Mouse (Mus musculus) midbrain, embryonic 15.5 days (tissue): ENCODE data around the gene Nudt8. TPM values are rescaled to one million over a fixed set of nuclear protein-coding genes. Genes with fewer than 3 reads are reported as not detected.
A peak's percentile ranks its signal among the peaks of the same experiment; 100 is the strongest.

Experiments used
- ATAC-seq: fragments of 200-750 bp; cut with Nextera tagmentation; replicated peaks from 2 replicates; pipeline ENCODE4 v1.8.0; 2017; ENCODE audit warnings: moderate TSS enrichment
- H3K27ac ChIP-seq: fragments of 300-500 bp; sonication (generic); 2 replicates; pipeline ENCODE4 v1.5.1; 2015; ENCODE audit warnings: mild to moderate bottlenecking, inconsistent platforms
- H3K27me3 ChIP-seq: fragments of 300-500 bp; sonication (generic); replicated peaks from 2 replicates; pipeline ENCODE4 v1.6.1; 2015; ENCODE audit warnings: inconsistent platforms
- H3K36me3 ChIP-seq: fragments of 300-500 bp; sonication (generic); replicated peaks from 2 replicates; pipeline ENCODE4 v1.6.1; 2015; ENCODE audit warnings: inconsistent platforms
- H3K4me1 ChIP-seq: fragments of 300-500 bp; sonication (generic); 2 replicates; pipeline ENCODE4 v1.6.1; 2015; ENCODE audit warnings: inconsistent platforms
- H3K4me2 ChIP-seq: fragments of 300-500 bp; sonication (generic); 2 replicates; pipeline ENCODE4 v1.6.1; 2015; ENCODE audit warnings: inconsistent platforms, mild to moderate bottlenecking, moderate library complexity
- H3K4me3 ChIP-seq: fragments of 300-500 bp; sonication (generic); 2 replicates; pipeline ENCODE4 v1.5.1; 2015; ENCODE audit warnings: mild to moderate bottlenecking, inconsistent platforms
- H3K9ac ChIP-seq: fragments of 300-500 bp; sonication (generic); 2 replicates; pipeline ENCODE4 v1.6.1; 2015; ENCODE audit warnings: mild to moderate bottlenecking, inconsistent platforms
- H3K9me3 ChIP-seq: fragments of 300-500 bp; sonication (generic); 2 replicates; pipeline ENCODE4 v1.6.1; 2016; ENCODE audit warnings: inconsistent platforms
- WGBS: fragments of 180-500 bp; shearing (Covaris S2); methylation state at CpG from one replicate; pipeline ENCODE4 v1.1.7; 2015; ENCODE audit warnings: mixed read lengths; 5-methylcytosine and 5-hydroxymethylcytosine counted together
- polyA plus RNA-seq: library from polyadenylated mRNA; unstranded; fragments of >200 nt; fragmentation: Nextera tagmentation; extraction: Ambion mirVana; gene quantifications from 2 replicates; pipeline ENCODE4 v1.2.1, GENCODE M21; 2015

The Nudt8 gene
- polyA plus RNA-seq, 1 experiment from 2014 or later: 33.4 TPM

DNA sequence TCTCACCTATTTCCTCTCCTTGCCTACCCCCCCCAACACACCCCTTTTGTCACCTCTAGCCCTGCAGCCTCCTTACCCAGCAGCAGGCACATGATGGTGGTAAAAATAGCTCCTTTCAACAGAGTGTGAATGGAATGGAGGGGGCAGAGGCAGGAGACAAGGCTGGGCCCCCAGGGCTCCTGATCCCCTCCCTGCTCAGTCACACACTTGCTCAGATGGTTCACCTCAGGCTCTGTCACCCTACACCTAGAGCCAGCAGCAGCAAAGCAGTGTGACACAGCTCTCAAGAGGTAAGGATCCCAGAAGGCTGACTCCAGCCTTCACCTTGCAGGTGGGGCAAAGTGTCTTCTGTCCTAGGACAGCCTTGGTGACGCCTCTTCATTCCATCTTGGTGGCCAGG, 2.7 kb downstream of the Nudt8 start, which contains the start of gene Doc2g:
Doc2g (plus strand) TSS at position 202 of the 400 bp plus-strand sequence.
- Histone ChIP-seq H3K36me3 (peaks cover 15% of the 10 kb centered on the region; the same call in 1 of the 2 replicates), H3K27ac (no peak within 1 kb of the TSS), H3K4me2 (no peak within 1 kb of the TSS), H3K4me1 (peaks cover 20% of the 10 kb centered on the region), H3K9me3 (no peaks in the 10 kb centered on the region), H3K9ac (no peak within 1 kb of the TSS), H3K27me3 (no peaks in the 10 kb centered on the region), H3K4me3 (no peak within 1 kb of the TSS)
- 94% methylated on average over 1 of the region's 1 CpGs for WGBS
- no peak for ATAC-seq

DNA sequence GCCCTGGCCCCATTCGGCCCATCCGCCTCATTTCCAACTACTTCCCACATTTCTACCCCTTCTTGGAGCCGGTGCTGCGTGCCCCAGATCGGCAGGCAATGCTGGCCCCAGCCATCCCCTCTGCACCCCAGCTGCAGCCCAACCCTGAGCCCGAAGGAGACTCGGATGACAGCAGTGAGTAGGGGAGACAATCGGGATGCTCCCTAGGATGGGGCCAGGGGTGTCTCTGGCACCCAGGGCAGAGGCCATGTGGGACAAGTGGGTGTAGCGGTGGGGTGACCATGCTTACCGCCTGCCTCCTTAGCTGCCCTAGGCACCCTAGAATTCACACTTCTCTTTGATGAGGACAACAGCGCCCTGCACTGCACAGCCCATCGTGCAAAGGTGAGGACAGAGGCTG, 3.3 kb downstream of the Nudt8 start:
- H3K27me3 ChIP-seq: no peaks in the 10 kb centered on the region
- no peak overlapping the region for H3K9ac ChIP-seq
- peaks cover 20% of the 10 kb centered on the region for H3K4me1 ChIP-seq
- H3K9me3 ChIP-seq: no peaks in the 10 kb centered on the region
- H3K36me3 ChIP-seq: peaks cover 15% of the 10 kb centered on the region; the same call in 1 of the 2 replicates
- no peak for ATAC-seq
- H3K4me2 ChIP-seq: no peak overlapping the region
- H3K4me3 ChIP-seq: no peak overlapping the region
- 86% methylated on average over 12 of the region's 12 CpGs for WGBS
- H3K27ac ChIP-seq: no peak overlapping the region

DNA sequence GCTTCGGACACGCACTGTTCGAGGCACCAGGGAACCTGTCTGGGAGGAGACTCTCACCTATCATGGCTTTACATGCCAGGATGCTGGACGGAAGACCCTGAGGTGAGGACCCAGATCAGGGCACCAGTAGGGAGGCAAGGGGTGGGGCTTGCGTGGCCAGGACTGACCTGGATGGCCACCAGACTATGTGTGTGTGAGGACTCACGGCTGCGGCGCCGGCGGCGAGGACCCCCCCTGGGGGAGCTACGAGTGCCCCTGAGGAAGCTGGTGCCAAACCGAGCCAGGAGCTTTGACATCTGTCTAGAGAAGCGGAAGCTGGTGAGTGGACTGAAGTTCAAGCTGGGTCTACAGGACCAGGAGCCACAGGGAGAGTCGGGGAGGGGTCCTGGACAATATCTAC, 4.0 kb downstream of the Nudt8 start:
- 86% methylated on average over 15 of the region's 15 CpGs for WGBS
- H3K9ac ChIP-seq: no peak overlapping the region

GRCm38 (mm10) chr19:4005091-4005490, 4.7 kb downstream of the Nudt8 start:
- H3K9me3 ChIP-seq: no peaks in the 10 kb centered on the region
- H3K27me3 ChIP-seq: no peaks in the 10 kb centered on the region
- H3K9ac ChIP-seq: no peak overlapping the region
- ATAC-seq: no peak
- no peak overlapping the region for H3K4me2 ChIP-seq
- peaks cover 26% of the 10 kb centered on the region; the same call in 1 of the 2 replicates for H3K36me3 ChIP-seq
- no peak overlapping the region for H3K4me3 ChIP-seq
- 89% methylated on average over 9 of the region's 9 CpGs for WGBS
- no peak overlapping the region for H3K27ac ChIP-seq
- H3K4me1 ChIP-seq: peaks cover 12% of the 10 kb centered on the region

More for the DNA sequence above, 4.0 kb downstream of the Nudt8 start:
- H3K4me2 ChIP-seq: no peak overlapping the region
- peaks cover 18% of the 10 kb centered on the region for H3K4me1 ChIP-seq
- no peaks in the 10 kb centered on the region for H3K27me3 ChIP-seq
- H3K27ac ChIP-seq: no peak overlapping the region
- H3K9me3 ChIP-seq: no peaks in the 10 kb centered on the region
- H3K36me3 ChIP-seq: peaks cover 18% of the 10 kb centered on the region; the same call in 1 of the 2 replicates
- no peak for ATAC-seq
- H3K4me3 ChIP-seq: no peak overlapping the region

DNA sequence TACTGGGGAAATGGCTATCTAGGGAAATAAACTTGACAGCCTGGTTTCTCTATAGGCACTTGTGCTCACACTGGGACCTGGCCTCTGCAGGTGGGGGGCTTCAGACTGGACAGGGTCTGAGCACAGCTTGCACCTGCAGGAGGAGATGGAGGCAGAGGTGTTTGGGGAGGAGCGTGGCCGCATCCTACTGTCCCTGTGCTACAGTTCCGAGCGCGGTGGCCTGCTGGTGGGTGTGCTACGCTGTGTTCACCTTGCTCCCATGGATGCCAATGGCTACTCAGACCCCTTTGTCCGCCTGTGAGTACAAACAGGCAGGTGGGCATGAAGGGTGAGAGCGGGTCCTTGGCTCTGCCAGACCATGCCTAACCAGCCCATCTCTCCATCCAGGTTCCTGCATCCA, 5.6 kb downstream of the Nudt8 start:
- Histone ChIP-seq H3K27ac (no peak overlapping the region), H3K36me3 (peaks cover 30% of the 10 kb centered on the region; the same call in 1 of the 2 replicates), H3K4me2 (no peak overlapping the region), H3K4me3 (no peak overlapping the region), H3K27me3 (no peaks in the 10 kb centered on the region), H3K4me1 (peaks cover 13% of the 10 kb centered on the region), H3K9ac (no peak overlapping the region), H3K9me3 (no peaks in the 10 kb centered on the region)
- ATAC-seq: no peak
- 92% methylated on average over 8 of the region's 8 CpGs for WGBS

DNA sequence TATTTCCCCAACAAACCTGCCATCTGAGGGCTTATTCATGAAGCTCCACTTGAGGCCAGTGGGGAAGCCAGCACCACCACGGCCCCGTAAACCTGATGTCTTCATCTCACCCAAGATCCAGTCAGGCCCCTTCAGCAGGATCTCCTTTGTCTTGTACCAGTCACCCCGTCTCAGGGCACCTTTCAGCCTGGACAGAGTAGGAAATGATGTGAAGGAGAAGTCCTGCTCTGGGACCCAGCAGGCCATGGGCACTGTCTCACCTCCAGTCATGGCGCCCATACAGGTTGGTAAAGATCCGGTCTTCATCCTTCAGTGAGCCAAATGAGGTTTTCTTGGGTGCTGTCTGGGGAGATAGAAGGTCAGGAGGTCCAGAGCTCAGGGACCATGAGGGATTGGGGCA, 10.7 kb downstream of the Nudt8 start:
- H3K4me1 ChIP-seq: peaks cover 14% of the 10 kb centered on the region
- H3K9ac ChIP-seq: no peak overlapping the region
- no peaks in the 10 kb centered on the region for H3K9me3 ChIP-seq
- no peak overlapping the region for H3K4me2 ChIP-seq
- H3K27me3 ChIP-seq: no peaks in the 10 kb centered on the region
- H3K4me3 ChIP-seq: no peak overlapping the region
- H3K36me3 ChIP-seq: peaks cover 30% of the 10 kb centered on the region; the same call in 1 of the 2 replicates
- H3K27ac ChIP-seq: no peak overlapping the region
- no peak for ATAC-seq
- 92% methylated on average over 5 of the region's 5 CpGs for WGBS

DNA sequence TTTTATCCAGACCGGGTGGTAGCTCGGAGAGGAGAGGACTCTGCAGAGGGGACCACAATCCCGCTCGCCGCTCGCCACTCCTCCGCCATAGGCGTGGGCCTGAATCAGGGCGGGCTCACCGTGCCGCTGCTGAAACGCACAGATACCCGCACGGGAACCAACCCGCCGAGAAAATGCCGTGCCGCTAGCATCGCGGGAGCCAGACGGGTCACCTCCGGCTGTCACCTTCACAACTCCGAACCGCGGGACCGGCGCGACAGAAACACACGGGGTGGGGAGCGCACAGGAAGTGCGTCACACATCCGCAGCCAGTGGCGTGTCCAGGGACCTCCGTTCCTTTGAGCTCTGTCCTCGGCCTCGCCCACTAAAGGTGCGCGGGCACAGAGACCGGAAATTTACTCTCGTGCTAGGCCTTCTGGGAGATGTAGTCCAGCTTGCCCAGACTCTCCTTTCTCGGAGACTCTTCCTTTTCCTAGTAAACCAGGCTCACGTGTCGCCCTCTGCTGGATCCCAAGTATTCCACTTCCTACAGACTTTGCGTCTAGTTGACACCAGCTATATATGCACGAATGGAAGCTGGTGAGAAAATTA, 12.1 kb downstream of the Nudt8 start, which contains the start of gene Ndufv1:
Ndufv1 (minus strand) TSS at position 375 of the 591 bp plus-strand sequence.
- Histone ChIP-seq H3K36me3 (peaks cover 18% of the 10 kb centered on the region; the same call in 1 of the 2 replicates), H3K4me2 (peak within 1 kb of the TSS; percentile 60), H3K9ac (peak within 1 kb of the TSS; percentile 91), H3K27ac (peak within 1 kb of the TSS; percentile 83), H3K4me3 (peak within 1 kb of the TSS; percentile 91), H3K4me1 (peaks cover 14% of the 10 kb centered on the region), H3K9me3 (no peaks in the 10 kb centered on the region), H3K27me3 (no peaks in the 10 kb centered on the region)
- WGBS: under 1% methylated on average over 45 of the region's 45 CpGs
- peak; percentile 99 for ATAC-seq

DNA sequence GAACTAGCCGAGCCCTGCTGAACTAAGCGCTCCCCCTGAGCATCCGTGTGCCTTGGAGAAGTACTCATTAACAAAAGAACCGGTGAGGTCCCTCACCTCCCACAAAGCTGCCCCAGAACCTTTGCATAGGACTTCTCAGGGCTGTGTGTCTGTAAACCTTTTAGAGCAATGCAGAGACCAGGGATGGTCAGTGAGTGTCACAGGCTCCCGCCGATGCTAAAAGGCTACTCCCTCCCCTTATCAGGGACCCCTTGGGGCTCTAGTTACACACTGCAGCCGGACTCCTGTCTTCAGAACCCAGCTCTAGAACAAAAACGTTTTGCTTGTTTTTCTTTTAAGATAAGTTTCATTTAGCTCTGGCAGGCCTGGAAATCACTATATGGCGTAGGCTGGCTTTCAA, 12.7 kb downstream of the Nudt8 start:
- 24% methylated on average over 9 of the region's 9 CpGs for WGBS
- no peak overlapping the region for H3K9ac ChIP-seq
- peaks cover 14% of the 10 kb centered on the region; the same call in 1 of the 2 replicates for H3K36me3 ChIP-seq

DNA sequence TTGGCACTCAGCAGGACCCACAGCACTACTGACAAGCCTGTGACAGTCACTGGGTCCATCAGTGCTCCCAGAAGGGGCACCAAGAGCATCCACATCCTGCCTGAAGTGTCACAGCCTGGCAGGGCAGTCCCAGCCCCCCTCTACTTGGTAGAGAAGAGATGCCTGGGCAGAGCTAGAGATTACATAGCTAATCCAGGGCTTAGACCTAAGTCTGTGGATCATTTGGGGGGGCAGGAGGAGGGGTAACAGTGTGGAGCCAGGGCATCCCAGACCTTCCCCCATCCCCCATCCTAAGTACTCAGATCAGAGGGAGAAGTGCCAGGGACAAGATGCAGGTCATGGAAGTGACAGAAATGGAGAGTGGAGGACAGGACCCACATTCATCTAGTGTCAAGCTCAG, 14.4 kb downstream of the Nudt8 start:
- H3K4me2 ChIP-seq: no peak overlapping the region
- H3K27me3 ChIP-seq: 0 out of 2 replicates have a peak, but pooled peaks cover 4% of the 10 kb centered on the region
- H3K4me3 ChIP-seq: no peak overlapping the region
- no peak for ATAC-seq
- H3K36me3 ChIP-seq: peaks cover 7% of the 10 kb centered on the region; the same call in 1 of the 2 replicates
- H3K4me1 ChIP-seq: peaks cover 19% of the 10 kb centered on the region
- no peak overlapping the region for H3K9ac ChIP-seq
- H3K9me3 ChIP-seq: no peaks in the 10 kb centered on the region
- no peak overlapping the region for H3K27ac ChIP-seq

More for the DNA sequence above, 12.7 kb downstream of the Nudt8 start:
- Histone ChIP-seq H3K4me3 (peak overlapping the region; percentile 91), H3K4me1 (peaks cover 14% of the 10 kb centered on the region), H3K27me3 (no peaks in the 10 kb centered on the region), H3K4me2 (peak overlapping the region; percentile 42), H3K27ac (no peak overlapping the region), H3K9me3 (no peaks in the 10 kb centered on the region)
- no peak for ATAC-seq

DNA sequence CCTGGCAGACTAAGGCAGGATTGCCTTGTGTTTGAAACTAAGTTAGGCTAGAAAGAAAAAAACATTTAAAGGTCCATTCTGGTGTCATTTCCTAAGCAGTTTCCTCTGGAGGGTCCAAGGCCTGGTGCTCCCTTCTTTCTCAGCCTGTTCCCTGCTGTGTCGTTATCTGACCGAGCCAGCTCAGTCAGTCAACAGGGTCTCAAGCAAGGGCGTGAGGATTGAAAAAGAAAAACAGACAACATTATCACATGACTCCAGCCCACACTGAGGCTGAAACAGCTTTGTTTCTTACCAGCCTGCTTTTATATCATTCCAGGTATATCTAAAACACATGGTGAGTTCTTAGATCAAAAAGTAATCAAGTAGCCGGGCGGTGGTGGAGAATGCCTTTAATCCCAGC, 15.3 kb downstream of the Nudt8 start:
- H3K9ac ChIP-seq: no peak overlapping the region
- H3K9me3 ChIP-seq: no peaks in the 10 kb centered on the region
- H3K4me1 ChIP-seq: peaks cover 19% of the 10 kb centered on the region
- no peak overlapping the region for H3K27ac ChIP-seq
- no peak overlapping the region for H3K4me3 ChIP-seq
- H3K36me3 ChIP-seq: no peaks in the 10 kb centered on the region
- H3K4me2 ChIP-seq: no peak overlapping the region
- WGBS: 61% methylated on average over 5 of the region's 5 CpGs
- no peak for ATAC-seq
- H3K27me3 ChIP-seq: 0 out of 2 replicates have a peak, but pooled peaks cover 4% of the 10 kb centered on the region

DNA sequence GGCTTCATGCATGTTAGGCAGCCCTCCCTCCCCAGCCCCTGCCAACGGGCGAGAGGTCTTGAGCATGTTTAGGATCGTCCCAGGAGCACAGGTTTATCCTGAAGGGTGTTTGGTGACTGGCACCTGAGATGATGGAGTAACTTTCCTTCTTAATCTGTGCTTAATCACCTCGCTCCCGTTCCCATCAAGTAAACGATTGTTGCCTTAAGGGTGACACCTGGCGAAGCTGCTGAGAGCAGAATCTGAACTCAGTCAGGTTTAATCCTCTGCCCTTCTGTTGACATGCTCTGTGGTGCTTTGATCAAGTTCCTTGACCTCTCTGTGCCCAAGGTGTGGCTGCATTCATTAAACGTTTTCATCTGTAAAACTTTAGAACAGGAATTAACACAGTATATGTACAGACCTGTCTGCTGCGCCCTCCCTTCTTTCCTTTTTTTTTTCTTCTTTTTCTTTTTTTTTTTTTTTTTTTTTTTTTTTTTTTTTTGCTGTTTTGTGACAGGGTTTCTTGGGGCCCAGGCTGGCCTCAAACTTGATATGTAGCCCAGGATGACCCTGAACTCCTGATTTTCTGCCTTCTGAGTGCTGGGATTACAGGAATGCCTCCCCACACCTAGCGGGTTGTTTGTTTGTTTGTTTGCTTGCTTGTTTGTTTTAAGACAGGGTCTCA, 17.7 kb downstream of the Nudt8 start:
- Histone ChIP-seq H3K9me3 (no peaks in the 10 kb centered on the region), H3K36me3 (no peaks in the 10 kb centered on the region), H3K9ac (no peak overlapping the region), H3K4me2 (no peak overlapping the region), H3K4me1 (peaks cover 5% of the 10 kb centered on the region; the same call in 1 of the 2 replicates), H3K27me3 (0 out of 2 replicates have a peak, but pooled peaks cover 4% of the 10 kb centered on the region), H3K27ac (no peak overlapping the region), H3K4me3 (no peak overlapping the region)
- ATAC-seq: no peak
- 68% methylated on average over 10 of the region's 10 CpGs for WGBS

DNA sequence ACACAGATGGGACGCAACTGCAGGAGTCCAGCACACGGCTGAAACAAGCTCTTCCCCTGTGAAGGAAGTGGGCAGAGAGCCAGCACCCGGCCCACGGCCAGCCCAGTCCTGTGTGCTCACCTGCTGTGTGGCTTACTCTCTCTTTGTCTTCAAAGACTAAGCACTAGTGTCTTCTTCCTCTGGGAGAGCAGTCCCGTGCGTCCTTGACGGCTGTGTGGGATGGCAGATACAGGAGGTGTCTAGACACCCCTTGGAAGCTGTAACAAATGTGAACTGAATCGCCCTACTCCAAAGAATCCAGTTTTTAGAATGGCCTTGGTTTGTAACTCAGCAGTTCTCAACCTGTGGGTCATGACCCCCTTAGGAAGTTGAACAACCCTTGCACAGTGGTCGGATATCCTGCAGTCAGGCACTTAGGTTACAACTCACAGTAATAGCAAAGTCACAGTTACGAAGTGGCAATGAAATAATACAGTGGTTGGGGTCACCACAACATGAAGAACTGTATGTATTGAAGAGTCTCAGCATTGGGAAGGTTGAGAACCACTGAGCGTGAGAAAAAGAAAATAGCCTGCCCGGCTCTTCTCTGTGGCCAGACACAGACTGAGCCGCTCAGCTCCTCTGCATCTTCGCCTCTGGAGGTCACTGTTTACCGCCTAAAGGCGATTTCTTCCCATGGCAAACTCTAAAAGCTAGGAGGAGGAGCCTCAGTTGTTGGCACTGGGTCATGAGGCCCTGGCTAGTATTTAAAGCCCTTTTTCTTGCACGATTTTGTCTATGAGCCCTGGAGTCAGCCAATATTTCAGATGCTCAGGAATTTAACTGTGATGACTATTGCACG, 18.6 kb downstream of the Nudt8 start:
- WGBS: 27% methylated on average over 18 of the region's 18 CpGs
- Histone ChIP-seq H3K27me3 (0 out of 2 replicates have a peak, but pooled peaks cover 4% of the 10 kb centered on the region), H3K4me2 (no peak overlapping the region), H3K36me3 (no peaks in the 10 kb centered on the region), H3K4me1 (0 out of 2 replicates have a peak, but pooled peaks cover 5% of the 10 kb centered on the region), H3K27ac (no peak overlapping the region), H3K4me3 (no peak overlapping the region), H3K9ac (no peak overlapping the region), H3K9me3 (no peaks in the 10 kb centered on the region)
- peak; percentile 75 for ATAC-seq
